Mouse (Mus musculus) heart, adult 2 months (tissue): Measurements from ENCODE around the gene Dkk3. TPM values are rescaled to one million over a fixed set of nuclear protein-coding genes. Genes with fewer than 3 reads are reported as not detected.
A peak's percentile ranks its signal among the peaks of the same experiment; 100 is the strongest.

ENCODE experiments used
- DNase-seq, 2 experiments: peaks; one replicate each; pipeline ENCODE4 v3.0.0; 2021
- H3K27ac ChIP-seq: fragments of 200-600 bp; 2 replicates; pipeline ENCODE4 v1.8.1; 2022
- H3K27me3 ChIP-seq: fragments of 200-500 bp; 2 replicates; pipeline ENCODE4 v1.6.1; 2012; ENCODE audit warnings: mild to moderate bottlenecking, low read length, inconsistent platforms, mixed read lengths; ENCODE audit not compliant: control insufficient read depth, insufficient read depth
- H3K36me3 ChIP-seq: fragments of 200-500 bp; 2 replicates; pipeline ENCODE4 v1.6.1; 2012; ENCODE audit warnings: low read length, inconsistent platforms; ENCODE audit not compliant: control insufficient read depth, insufficient read depth
- H3K4me1 ChIP-seq: fragments of 200-500 bp; 2 replicates; pipeline ENCODE4 v1.6.1; 2011; ENCODE audit warnings: low read length; ENCODE audit not compliant: control insufficient read depth, insufficient read depth
- H3K4me3 ChIP-seq: fragments of 200-600 bp; 2 replicates; pipeline ENCODE4 v1.8.1; 2022
- H3K79me2 ChIP-seq: fragments of 200-500 bp; replicated peaks from 2 replicates; pipeline ENCODE4 v1.6.1; 2012; ENCODE audit warnings: mild to moderate bottlenecking, inconsistent platforms, low read length, moderate library complexity, mixed read lengths; ENCODE audit not compliant: control insufficient read depth, insufficient read depth
- H3K9ac ChIP-seq: fragments of 200-500 bp; 2 replicates; pipeline ENCODE4 v1.6.1; 2012; ENCODE audit warnings: low read depth, mild to moderate bottlenecking, control low read depth, inconsistent platforms, low read length, mixed read lengths
- CTCF ChIP-seq: fragments of 200-600 bp; IDR thresholded peaks from 2 replicates; pipeline ENCODE4 v1.8.1; 2022; ENCODE audit warnings: antibody characterized with exemption, mild to moderate bottlenecking, moderate library complexity
- EP300 ChIP-seq: fragments of 200-500 bp; IDR thresholded peaks from 2 replicates; pipeline ENCODE4 v1.6.1; 2011; ENCODE audit warnings: low read depth, low read length, control low read depth; ENCODE audit not compliant: insufficient read depth
- POLR2A ChIP-seq: fragments of 200-500 bp; IDR thresholded peaks from 2 replicates; pipeline ENCODE4 v1.6.1; 2011; ENCODE audit warnings: mild to moderate bottlenecking, low read depth, low read length, control low read depth; ENCODE audit not compliant: insufficient read depth
- WGBS: fragments of 180-500 bp; shearing (Covaris S2); methylation state at CpG from one replicate; pipeline ENCODE4 v1.1.7; 2018; 5-methylcytosine and 5-hydroxymethylcytosine counted together
- intact Hi-C: fragments of 180-260 bp; cut with DNase I; formaldehyde crosslinking; loops from one replicate; pipeline ENCODE4 v1.15.1; 2025
- polyA plus RNA-seq: library from polyadenylated mRNA; depleted of rRNA; stranded (reverse); fragments of >200 nt; gene quantifications from 2 replicates; pipeline ENCODE4 v1.2.3, GENCODE M21; 2012
- total RNA-seq, 2 experiments: library from RNA; stranded (reverse); gene quantifications; 2 replicates each; pipeline ENCODE4 v1.2.3; 2021

The Dkk3 gene
- total and polyA plus RNA-seq, 3 experiments, result 45.1 to 48.3 (median 45.7) TPM

DNA sequence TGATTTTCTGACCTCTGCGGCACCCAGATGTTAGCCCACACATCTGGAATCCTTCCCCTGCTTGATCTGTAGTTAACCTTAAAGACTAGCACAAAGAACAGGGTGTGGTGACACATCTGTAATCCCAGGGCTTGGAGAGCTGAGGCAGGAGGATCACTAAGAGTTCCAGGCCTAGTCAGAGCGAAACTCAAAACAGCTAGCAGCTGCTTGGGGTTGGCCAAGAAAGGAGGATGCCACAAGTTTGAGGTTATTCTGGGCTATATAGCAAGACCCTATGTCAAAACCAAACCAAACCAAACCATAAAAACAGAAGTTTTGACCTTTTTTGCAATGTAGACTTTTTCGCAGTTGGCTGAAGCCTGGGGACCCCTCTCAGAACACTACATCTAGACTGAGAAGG, 28.2 kb downstream of the Dkk3 start:
- Histone ChIP-seq H3K27ac (no peak overlapping the region), H3K36me3 (no peaks in the 10 kb centered on the region), H3K4me1 (peaks cover 9% of the 10 kb centered on the region), H3K27me3 (no peaks in the 10 kb centered on the region), H3K79me2 (no peaks in the 10 kb centered on the region), H3K4me3 (no peak overlapping the region), H3K9ac (no peak overlapping the region)
- 78% methylated on average over 3 of the region's 3 CpGs for WGBS
- no peak for DNase-seq
- TF ChIP-seq POLR2A (no peak), EP300 (no peak), CTCF (no peak)
- intact Hi-C loops, result no loop called here

DNA sequence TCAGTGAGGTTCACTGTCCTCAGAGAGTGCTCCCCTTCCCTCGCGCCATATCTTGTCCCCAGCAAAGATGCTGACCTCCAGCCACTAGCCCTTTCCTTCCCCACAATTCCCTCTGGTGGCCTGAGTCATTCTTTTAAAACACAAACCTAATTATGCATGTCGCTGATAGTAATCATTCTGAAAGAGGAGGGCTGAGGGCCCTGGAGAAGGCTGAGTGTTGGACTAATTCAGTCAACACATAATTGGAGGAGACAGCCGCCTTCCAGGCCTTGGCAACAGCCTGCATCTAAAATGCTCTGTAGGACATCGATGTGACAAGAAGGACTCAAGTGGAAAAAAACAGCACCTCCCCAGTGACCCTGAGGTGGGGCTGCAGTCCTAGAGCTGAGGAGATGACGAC, 29.0 kb downstream of the Dkk3 start:
- Histone ChIP-seq H3K4me1 (peaks cover 11% of the 10 kb centered on the region), H3K27ac (no peak overlapping the region; the same call in 1 of the 2 replicates), H3K27me3 (no peaks in the 10 kb centered on the region), H3K4me3 (no peak overlapping the region), H3K9ac (no peak overlapping the region), H3K36me3 (no peaks in the 10 kb centered on the region), H3K79me2 (no peaks in the 10 kb centered on the region)
- WGBS, result 63% methylated on average over 6 of the region's 6 CpGs
- intact Hi-C loops, result no loop called here
- no peak for DNase-seq
- TF ChIP-seq EP300, result no peak
- TF ChIP-seq POLR2A, result no peak

DNA sequence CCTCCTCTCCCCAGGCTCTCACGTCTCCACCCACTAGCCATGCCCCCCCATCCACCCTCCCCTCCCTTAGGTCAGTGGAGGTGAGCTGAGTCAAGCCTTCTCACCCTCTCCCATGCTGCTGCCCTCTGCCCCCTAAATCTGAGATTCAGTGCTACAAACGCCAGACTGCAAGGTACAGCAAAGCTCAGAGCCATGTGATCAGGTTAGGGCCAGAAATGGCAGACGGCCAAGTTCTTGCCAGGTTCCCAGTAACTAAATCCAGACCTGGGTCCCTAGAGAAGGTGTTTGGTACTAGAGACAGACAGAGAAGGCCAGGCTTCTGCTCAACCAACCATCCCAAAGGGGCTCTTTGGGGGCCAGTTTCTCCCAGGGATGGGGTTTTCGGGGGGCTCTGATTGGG, 30.0 kb downstream of the Dkk3 start:
- Histone ChIP-seq H3K36me3 (no peaks in the 10 kb centered on the region), H3K9ac (no peak overlapping the region), H3K27ac (no peak overlapping the region), H3K79me2 (no peaks in the 10 kb centered on the region), H3K4me1 (peaks cover 11% of the 10 kb centered on the region), H3K27me3 (no peaks in the 10 kb centered on the region), H3K4me3 (no peak overlapping the region)
- DNase-seq, result no peak
- intact Hi-C loops, result no loop called here
- 61% methylated on average over 4 of the region's 4 CpGs for WGBS
- TF ChIP-seq EP300, result no peak
- TF ChIP-seq POLR2A, result no peak
- no peak for TF ChIP-seq CTCF

DNA sequence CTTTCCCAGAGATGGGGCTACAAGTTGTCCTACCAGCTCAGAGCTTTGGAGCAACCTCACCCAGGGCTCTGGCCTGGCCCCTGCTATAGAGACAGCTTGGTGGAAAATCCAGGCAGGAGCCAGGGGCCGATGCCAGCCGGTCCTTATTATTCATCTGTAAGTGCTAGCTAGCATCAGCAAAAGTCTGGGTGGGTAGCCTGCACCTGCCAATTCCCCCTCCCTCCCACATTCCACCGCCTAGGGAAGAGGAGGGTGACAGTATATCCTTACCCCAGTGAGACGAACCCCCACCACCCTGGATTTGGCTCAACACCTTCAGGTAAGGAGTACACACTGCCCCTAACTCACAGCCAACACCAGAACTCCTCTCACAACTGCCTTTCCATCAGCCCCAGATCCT, 30.9 kb downstream of the Dkk3 start:
- DNase-seq, result no peak
- Histone ChIP-seq H3K4me3 (no peak overlapping the region), H3K27me3 (no peaks in the 10 kb centered on the region), H3K79me2 (no peaks in the 10 kb centered on the region), H3K36me3 (no peaks in the 10 kb centered on the region), H3K4me1 (peaks cover 11% of the 10 kb centered on the region), H3K9ac (no peak overlapping the region), H3K27ac (peak overlapping the region; percentile 20; the same call in 1 of the 2 replicates)
- TF ChIP-seq CTCF (no peak), EP300 (no peak), POLR2A (no peak)
- WGBS, result 79% methylated on average over 4 of the region's 4 CpGs
- intact Hi-C loops, result no loop called here

GRCm38 (mm10) chr7:112127085-112127637, 31.7 kb downstream of the Dkk3 start:
- no peak overlapping the region for H3K9ac ChIP-seq
- H3K79me2 ChIP-seq, result no peaks in the 10 kb centered on the region
- no peaks in the 10 kb centered on the region for H3K27me3 ChIP-seq
- no peak for DNase-seq
- intact Hi-C loops, result no loop called here
- H3K36me3 ChIP-seq, result no peaks in the 10 kb centered on the region
- WGBS, result 72% methylated on average over 5 of the region's 5 CpGs
- TF ChIP-seq POLR2A, result no peak
- TF ChIP-seq CTCF, result no peak
- TF ChIP-seq EP300, result no peak
- H3K27ac ChIP-seq, result no peak overlapping the region; the same call in 1 of the 2 replicates
- no peak overlapping the region for H3K4me3 ChIP-seq
- H3K4me1 ChIP-seq, result peaks cover 11% of the 10 kb centered on the region

DNA sequence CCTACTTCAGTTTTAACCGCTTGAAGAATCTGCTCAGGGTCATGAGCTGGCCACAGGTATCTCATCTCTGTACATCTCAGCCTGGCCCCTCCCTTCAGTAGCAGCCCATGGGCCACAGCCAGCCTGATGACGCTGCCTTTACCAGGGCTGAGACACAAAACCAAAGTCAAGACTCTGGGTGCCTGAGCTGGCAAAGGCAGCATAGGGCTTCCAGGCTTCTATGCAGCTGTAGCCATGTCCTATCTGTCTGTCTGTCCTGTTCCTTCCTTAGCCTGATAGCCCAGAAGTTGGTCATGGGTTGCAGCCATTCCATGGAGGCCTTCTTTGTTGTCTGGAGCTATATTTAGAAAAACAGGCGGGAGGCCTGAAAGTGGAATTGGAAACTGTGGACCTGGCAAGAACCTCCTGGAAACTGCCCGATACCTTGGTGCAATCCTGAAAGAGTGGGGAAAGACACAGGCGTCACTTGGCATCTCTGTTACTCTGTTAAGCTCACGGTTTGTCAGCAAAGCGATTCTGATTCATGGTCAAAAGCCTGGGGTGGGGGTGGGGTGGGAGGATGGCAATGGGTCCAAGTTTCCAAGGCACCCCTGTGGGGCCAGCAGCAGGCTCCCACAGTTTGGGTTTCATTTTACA, 33.1 kb downstream of the Dkk3 start:
- intact Hi-C loops, result no loop called here
- Histone ChIP-seq H3K4me1 (peaks cover 11% of the 10 kb centered on the region), H3K27me3 (no peaks in the 10 kb centered on the region), H3K27ac (peak overlapping the region; percentile 34; the same call in 1 of the 2 replicates), H3K79me2 (no peaks in the 10 kb centered on the region), H3K36me3 (no peaks in the 10 kb centered on the region), H3K4me3 (no peak overlapping the region), H3K9ac (no peak overlapping the region)
- TF ChIP-seq EP300, result no peak
- no peak for TF ChIP-seq CTCF
- TF ChIP-seq POLR2A, result no peak
- DNase-seq, result peak in 1 of 2 experiments; percentile 31
- WGBS, result 56% methylated on average over 7 of the region's 7 CpGs
